Mouse (Mus musculus) layer of hippocampus, adult 9-11 months (tissue): ENCODE data around the gene Tmem151a.

Experiments
- DNase-seq: peaks from one replicate; pipeline ENCODE4 v3.0.0; 2022

The Tmem151a gene

GRCm38 (mm10) chr19:5067040-5067799 is 18.1 kb downstream of the Tmem151a start:
- DNase-seq: no peak

- no peak for DNase-seq
Measured at GRCm38 (mm10) chr19:5065104-5065503, 20.2 kb downstream of the Tmem151a start.

GRCm38 (mm10) chr19:5062446-5062845 is 22.9 kb downstream of the Tmem151a start:
- no peak for DNase-seq

- no peak for DNase-seq
Measured at GRCm38 (mm10) chr19:5062041-5062440, 23.3 kb downstream of the Tmem151a start.

- no peak for DNase-seq
Measured at GRCm38 (mm10) chr19:5060365-5061330, 24.7 kb downstream of the Tmem151a start.

- no peak for DNase-seq
Measured at GRCm38 (mm10) chr19:5058801-5059771, 26.2 kb downstream of the Tmem151a start.

- no peak for DNase-seq
Measured at GRCm38 (mm10) chr19:5057876-5058775, 27.2 kb downstream of the Tmem151a start.

GRCm38 (mm10) chr19:5056251-5056650 is 29.1 kb downstream of the Tmem151a start:
- no peak for DNase-seq

- DNase-seq: no peak
Measured at GRCm38 (mm10) chr19:5053909-5054308, 31.4 kb downstream of the Tmem151a start.

GRCm38 (mm10) chr19:5052853-5053252 is 32.5 kb downstream of the Tmem151a start:
- DNase-seq: no peak

- no peak for DNase-seq
Measured at GRCm38 (mm10) chr19:5052166-5052822, 33.0 kb downstream of the Tmem151a start.

GRCm38 (mm10) chr19:5051515-5051914 is 33.8 kb downstream of the Tmem151a start:
- no peak for DNase-seq

GRCm38 (mm10) chr19:5051031-5051430 is 34.3 kb downstream of the Tmem151a start:
- DNase-seq: no peak

GRCm38 (mm10) chr19:5050047-5050905 is 35.1 kb downstream of the Tmem151a start, which contains the start of gene Rin1:
TSS of gene Rin1 (plus strand) at chr19:5050481.
- peak; percentile 91 for DNase-seq

- DNase-seq: no peak
Measured at GRCm38 (mm10) chr19:5049325-5049724, 36.0 kb downstream of the Tmem151a start.

- DNase-seq: peak; percentile 82
Measured at GRCm38 (mm10) chr19:5048138-5049056, 36.9 kb downstream of the Tmem151a start.

- no peak for DNase-seq
Measured at GRCm38 (mm10) chr19:5045531-5045930, 39.8 kb downstream of the Tmem151a start.

- DNase-seq: no peak
Measured at GRCm38 (mm10) chr19:5041588-5041987, 43.7 kb downstream of the Tmem151a start.
